Mouse (Mus musculus): ENCODE measurements at regions not wholly inside any gene's neighbourhood (a gene's known extent, or its start where the extent isn't known, plus 50 kb on each side); places are given as distances from the start of the nearest gene placed in this dataset.

- Histone ChIP-seq H3K36me3 (ENCODE audit: control insufficient read depth in 1 of 2, insufficient read depth in 2 of 2, low read length in 2 of 2) (no peaks in the 10 kb centered on the region), H3K27ac (ENCODE audit: control insufficient read depth, low read depth, low read length) (no peak overlapping the region), H3K9me3 (replicated peaks; ENCODE audit: insufficient read depth, low read length) (no peaks in the 10 kb centered on the region), H3K79me2 (ENCODE audit: control insufficient read depth, insufficient read depth, low read length, poor library complexity) (no peaks in the 10 kb centered on the region), H3K9ac (ENCODE audit: control insufficient read depth, low read depth, low read length, poor library complexity, severe bottlenecking) (no peak overlapping the region), H3K27me3 (ENCODE audit: control insufficient read depth in 1 of 2, insufficient read depth in 2 of 2, low read length in 2 of 2) (no peaks in the 10 kb centered on the region; a peak in 2 of 4 replicates), H3K4me1 (ENCODE audit: control insufficient read depth in 1 of 2, insufficient read depth in 2 of 2, low read length in 2 of 2) (no peaks in the 10 kb centered on the region), H3K4me3 (ENCODE audit: control insufficient read depth in 1 of 2, insufficient read depth in 1 of 2, low read depth in 2 of 2, low read length in 2 of 2) (no peak overlapping the region)
- TF ChIP-seq EP300 (IDR thresholded peaks at IDR 0.05; ENCODE audit: low read depth in 1 of 2, low read length in 2 of 2) (no peak), TCF12 (IDR thresholded peaks at IDR 0.05; ENCODE audit: low read depth, low read length) (no peak), CTCF (IDR thresholded peaks at IDR 0.05 in 2 of 3, conservative IDR thresholded peaks at IDR 0.05 in 1 of 3; ENCODE audit: control insufficient read depth in 1 of 3, insufficient read depth in 1 of 3, low read depth in 2 of 3, low read length in 3 of 3, poor library complexity in 1 of 3, severe bottlenecking in 1 of 3) (no peak), TAL1 (IDR thresholded peaks at IDR 0.05; ENCODE audit: low read length) (no peak), POLR2A (IDR thresholded peaks at IDR 0.05; ENCODE audit: control insufficient read depth in 1 of 2, insufficient read depth in 1 of 2, low read depth in 1 of 2, low read length in 2 of 2, poor library complexity in 1 of 2) (no peak), POLR2AphosphoS2 (IDR thresholded peaks at IDR 0.05; ENCODE audit: low read length) (no peak), MAFK (IDR thresholded peaks at IDR 0.05; ENCODE audit: borderline replicate concordance, low read depth, low read length) (no peak), CHD1 (IDR thresholded peaks at IDR 0.05; ENCODE audit: low read depth, low read length) (no peak), ELF1 (IDR thresholded peaks at IDR 0.05; ENCODE audit: low read depth, low read length) (no peak), ZNF384 (IDR thresholded peaks at IDR 0.05; ENCODE audit: low read depth, low read length) (no peak), ETS1 (IDR thresholded peaks at IDR 0.05; ENCODE audit: low read depth, low read length) (no peak), RCOR1 (IDR thresholded peaks at IDR 0.05; ENCODE audit: low read depth, low read length) (no peak), TBP (IDR thresholded peaks at IDR 0.05; ENCODE audit: low read depth, low read length) (no peak), MAX (IDR thresholded peaks at IDR 0.05; ENCODE audit: low read length) (no peak), GATA1 (IDR thresholded peaks at IDR 0.05; ENCODE audit: low read depth, low read length) (no peak), USF2 (IDR thresholded peaks at IDR 0.05; ENCODE audit: borderline replicate concordance in 1 of 2, insufficient read depth in 1 of 2, low read depth in 1 of 2, low read length in 2 of 2) (no peak)
- no peak for DNase-seq (ENCODE audit: low read depth, low spot score)
Observed at GRCm38 (mm10) chr10:93373954-93374689, 63.2 kb upstream of the Elk3 start.

GRCm38 (mm10) chr10:93374690-93374994 is 63.7 kb upstream of the Elk3 start:
- no peak for TF ChIP-seq CHD2 (IDR thresholded peaks at IDR 0.05; ENCODE audit: low read length)
- no peak for TF ChIP-seq USF1 (IDR thresholded peaks at IDR 0.05; ENCODE audit: low read depth, low read length)
- no peak for TF ChIP-seq GABPA (IDR thresholded peaks at IDR 0.05; ENCODE audit: low read depth, low read length)
- TF ChIP-seq MYB (IDR thresholded peaks at IDR 0.05; ENCODE audit: low read depth, low read length), result no peak
- no peak for TF ChIP-seq USF2 (IDR thresholded peaks at IDR 0.05; ENCODE audit: borderline replicate concordance in 1 of 2, insufficient read depth in 1 of 2, low read depth in 1 of 2, low read length in 2 of 2)
- TF ChIP-seq MAX (IDR thresholded peaks at IDR 0.05; ENCODE audit: low read length), result no peak
- TF ChIP-seq ZMIZ1 (IDR thresholded peaks at IDR 0.05; ENCODE audit: low read depth, low read length), result no peak
- TF ChIP-seq RAD21 (IDR thresholded peaks at IDR 0.05; ENCODE audit: low read depth, low read length), result no peak
- H3K27me3 ChIP-seq (ENCODE audit: control insufficient read depth in 1 of 2, insufficient read depth in 2 of 2, low read length in 2 of 2), result no peaks in the 10 kb centered on the region; a peak in 2 of 4 replicates
- H3K36me3 ChIP-seq (ENCODE audit: control insufficient read depth in 1 of 2, insufficient read depth in 2 of 2, low read length in 2 of 2), result no peaks in the 10 kb centered on the region
- H3K79me2 ChIP-seq (ENCODE audit: control insufficient read depth, insufficient read depth, low read length, poor library complexity), result no peaks in the 10 kb centered on the region
- no peak for DNase-seq (ENCODE audit: low read depth, low spot score)
- no peak overlapping the region for H3K4me3 ChIP-seq (ENCODE audit: control insufficient read depth in 1 of 2, insufficient read depth in 1 of 2, low read depth in 2 of 2, low read length in 2 of 2)
- H3K9ac ChIP-seq (ENCODE audit: control insufficient read depth, low read depth, low read length, poor library complexity, severe bottlenecking), result no peak overlapping the region
- no peaks in the 10 kb centered on the region for H3K4me1 ChIP-seq (ENCODE audit: control insufficient read depth in 1 of 2, insufficient read depth in 2 of 2, low read length in 2 of 2)
- no peaks in the 10 kb centered on the region for H3K9me3 ChIP-seq (replicated peaks; ENCODE audit: insufficient read depth, low read length)
- H3K27ac ChIP-seq (ENCODE audit: control insufficient read depth, low read depth, low read length), result no peak overlapping the region

Data from MEL (cell line).